Mouse (Mus musculus) urinary bladder, postnatal 25 days (tissue): ENCODE data around the gene Fcgr3.

Source experiments
- DNase-seq: peaks from one replicate; pipeline ENCODE4 v3.0.0; 2022; ENCODE audit warnings: low spot score

Gene Fcgr3

GRCm38 (mm10) chr1:171006905-171007304 lies 57.8 kb downstream of the Fcgr3 start:
- no peak for DNase-seq

DNA sequence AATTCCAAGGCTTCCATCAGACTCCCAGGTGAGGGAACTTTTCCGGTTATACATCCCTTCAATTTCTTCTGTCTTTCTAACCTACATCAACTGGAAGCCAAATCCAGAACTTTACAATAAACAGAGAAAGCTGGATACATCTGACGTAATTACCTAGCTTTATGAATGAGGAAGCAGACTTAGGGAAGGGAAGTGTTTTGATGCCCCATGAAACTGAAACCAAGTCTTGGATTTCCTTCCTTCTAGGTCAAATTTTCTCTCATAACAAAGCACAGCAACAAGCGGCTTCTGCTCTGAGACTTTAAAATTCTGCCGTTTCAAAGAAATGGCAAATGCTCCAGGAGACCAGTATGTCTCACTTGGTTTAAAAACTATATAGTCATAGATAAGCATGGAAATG lies 58.4 kb downstream of the Fcgr3 start:
- no peak for DNase-seq

DNA sequence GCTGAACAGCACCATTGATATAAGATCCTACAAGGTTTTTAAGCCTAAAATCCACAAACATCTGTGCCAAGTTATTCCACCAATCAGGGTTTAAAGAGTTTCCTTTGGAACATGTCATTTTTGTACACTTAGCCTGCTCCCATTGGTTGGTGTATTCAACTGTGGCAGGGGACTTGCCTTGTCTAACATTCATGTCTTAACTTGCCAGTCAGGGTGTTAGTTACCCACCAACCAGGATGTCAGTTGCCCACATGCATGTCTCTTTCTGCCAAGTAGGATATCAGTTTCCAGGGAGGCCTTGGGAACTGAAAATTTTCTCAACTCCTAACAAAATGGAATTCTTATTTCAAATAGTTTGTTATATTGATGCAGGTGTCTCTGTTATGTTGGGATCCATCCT lies 59.1 kb downstream of the Fcgr3 start:
- DNase-seq: no peak

- no peak for DNase-seq
These were observed 59.7 kb downstream of the Fcgr3 start for GRCm38 (mm10) chr1:171005081-171005480.
